Mouse (Mus musculus) c-Kit-positive CD71-negative TER-119-negative erythroid progenitor cells, embryonic 14.5 days (primary cell): ENCODE measurements at regions not wholly inside any gene's neighbourhood (a gene's known extent, or its start where the extent isn't known, plus 50 kb on each side); places are given as distances from the start of the nearest gene placed in this dataset.
"Not testable (repeated sequence)": the region's sequence is repeated elsewhere in the genome, so short reads cannot be mapped to it uniquely, and the experiment has no call there.

Experiments
- DNase-seq: peaks from one replicate; pipeline ENCODE4 v3.0.0-alpha.2; 2013; ENCODE audit warnings: low read depth

GRCm38 (mm10) chr12:28922236-28922635 is 170.6 kb downstream of the Eipr1 start:
- DNase-seq: no peak

GRCm38 (mm10) chr12:28925206-28925605 is 173.6 kb downstream of the Eipr1 start:
- DNase-seq: no peak

DNA sequence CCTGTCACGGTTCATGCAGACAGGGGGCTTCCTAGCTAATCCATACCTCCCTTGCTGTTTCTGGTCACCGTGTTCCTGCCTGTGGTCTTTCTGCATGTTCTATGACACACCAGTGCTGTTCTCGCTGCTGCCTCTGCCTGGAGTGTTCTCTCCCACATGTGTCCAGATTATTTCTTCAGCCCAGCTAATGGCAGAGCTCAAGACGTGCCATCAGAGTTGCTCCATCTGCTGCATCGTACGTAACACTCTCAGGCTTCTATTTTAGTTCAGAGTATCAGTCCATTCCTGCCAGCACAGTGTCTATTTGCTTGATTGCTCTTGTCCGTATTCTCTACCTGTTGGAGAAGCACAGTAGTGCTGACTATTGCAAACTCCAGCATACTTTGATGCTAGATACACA is 188.3 kb downstream of the Eipr1 start:
- no peak for DNase-seq

GRCm38 (mm10) chr12:28948889-28949288 is 197.3 kb downstream of the Eipr1 start:
- no peak for DNase-seq

DNA sequence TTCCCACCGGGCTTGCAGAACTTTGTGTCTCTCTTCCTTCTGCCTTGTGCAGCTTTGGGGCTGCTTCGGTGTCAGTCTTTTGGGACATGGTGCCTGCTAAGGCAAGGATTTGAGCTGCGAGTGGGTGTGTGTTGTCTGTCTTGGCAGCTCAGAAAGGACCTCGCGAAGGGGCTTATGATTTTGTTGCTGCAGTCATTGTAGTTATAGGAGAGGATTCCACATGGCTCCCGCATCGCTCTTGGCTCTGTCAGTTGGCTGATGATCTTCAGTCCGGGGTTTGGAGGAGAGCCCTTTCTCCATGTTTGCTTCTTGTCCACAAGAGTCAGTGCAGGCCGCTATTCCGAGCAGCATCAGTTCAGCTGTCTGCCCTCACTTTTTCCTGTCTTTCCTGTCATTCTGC is 197.7 kb downstream of the Eipr1 start:
- DNase-seq: no peak

- no peak for DNase-seq
Observed at GRCm38 (mm10) chr12:28957155-28957554, 205.6 kb downstream of the Eipr1 start.

GRCm38 (mm10) chr12:28958661-28959060 is 207.1 kb downstream of the Eipr1 start:
- DNase-seq: no peak

GRCm38 (mm10) chr12:28969671-28970379 is 218.2 kb downstream of the Eipr1 start:
- DNase-seq: no peak

GRCm38 (mm10) chr12:28974571-28975041 is 223.0 kb downstream of the Eipr1 start:
- DNase-seq: no peak

- DNase-seq: no peak
Observed at GRCm38 (mm10) chr12:28975249-28975648, 223.6 kb downstream of the Eipr1 start.

DNA sequence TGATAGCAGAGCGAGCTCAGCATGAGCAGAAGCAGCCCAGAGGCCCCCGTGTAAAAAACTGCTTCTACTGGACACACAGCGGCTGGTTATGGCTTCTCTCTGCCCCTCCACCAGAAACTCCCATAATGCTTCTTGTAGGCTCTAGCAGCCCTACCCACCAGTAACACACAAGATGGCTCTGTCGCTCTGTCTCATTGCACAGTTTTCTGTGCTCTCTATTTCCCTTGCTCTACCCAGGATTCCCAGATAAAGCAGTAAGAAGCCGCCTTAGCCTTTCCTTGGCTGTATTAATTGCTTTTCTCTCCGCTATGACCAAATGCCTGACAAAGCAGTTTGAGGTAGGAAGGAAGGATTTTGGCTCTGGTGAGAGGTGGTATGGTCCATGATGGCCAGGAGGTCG is 228.1 kb downstream of the Eipr1 start:
- DNase-seq: no peak

- no peak for DNase-seq
Observed at GRCm38 (mm10) chr12:28986214-28986613, 234.6 kb downstream of the Eipr1 start.

- DNase-seq: no peak
Observed at GRCm38 (mm10) chr12:28997474-28998192, 246.0 kb downstream of the Eipr1 start.

- no peak for DNase-seq
Observed at GRCm38 (mm10) chr12:28999963-29000451, 248.4 kb downstream of the Eipr1 start.

DNA sequence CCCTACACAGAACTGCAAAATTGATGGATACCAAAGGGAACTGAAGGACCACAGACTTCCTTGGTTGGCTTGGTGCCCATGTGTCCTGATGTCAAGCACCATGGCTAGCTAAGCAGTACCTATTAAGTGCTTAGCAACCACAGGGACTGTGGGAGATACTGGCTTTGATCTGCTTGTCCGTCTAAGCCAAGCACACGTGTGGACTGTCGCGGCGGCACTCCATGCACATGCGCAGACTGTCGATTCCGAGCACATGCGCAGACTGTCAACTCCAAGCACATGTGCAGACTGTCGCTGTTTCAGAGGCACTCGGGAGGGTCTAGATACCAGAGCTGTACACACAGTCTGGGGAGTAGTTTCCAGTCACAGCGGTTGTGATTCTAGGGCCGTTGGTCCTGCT is 252.9 kb downstream of the Eipr1 start:
- DNase-seq: no peak

- DNase-seq: no peak
Observed at GRCm38 (mm10) chr12:29014601-29015000, 263.0 kb downstream of the Eipr1 start.

- no peak for DNase-seq
Observed at GRCm38 (mm10) chr12:29015200-29015862, 263.7 kb downstream of the Eipr1 start.

DNA sequence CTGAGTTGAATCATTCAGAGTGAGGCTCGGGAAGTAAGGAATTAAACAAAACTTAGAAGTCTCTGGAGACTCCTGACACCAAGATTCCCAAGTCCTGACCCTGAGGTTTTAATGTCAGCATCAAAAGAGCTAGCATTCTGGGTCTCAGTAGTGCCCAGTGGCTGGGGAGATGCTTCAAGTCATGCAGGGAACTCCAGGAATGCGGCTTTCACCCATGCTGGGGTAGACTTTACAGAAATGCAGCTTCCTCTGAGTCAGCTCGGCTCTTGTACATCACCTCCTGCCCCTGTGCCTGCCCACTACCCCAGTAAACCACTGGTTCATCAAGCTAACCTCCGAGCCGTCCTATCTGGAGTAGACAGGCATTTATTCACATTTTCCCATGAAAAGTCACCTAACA is 269.5 kb downstream of the Eipr1 start:
- no peak for DNase-seq

- DNase-seq: no peak
Observed at GRCm38 (mm10) chr12:29028171-29028570, 276.6 kb downstream of the Eipr1 start.

DNA sequence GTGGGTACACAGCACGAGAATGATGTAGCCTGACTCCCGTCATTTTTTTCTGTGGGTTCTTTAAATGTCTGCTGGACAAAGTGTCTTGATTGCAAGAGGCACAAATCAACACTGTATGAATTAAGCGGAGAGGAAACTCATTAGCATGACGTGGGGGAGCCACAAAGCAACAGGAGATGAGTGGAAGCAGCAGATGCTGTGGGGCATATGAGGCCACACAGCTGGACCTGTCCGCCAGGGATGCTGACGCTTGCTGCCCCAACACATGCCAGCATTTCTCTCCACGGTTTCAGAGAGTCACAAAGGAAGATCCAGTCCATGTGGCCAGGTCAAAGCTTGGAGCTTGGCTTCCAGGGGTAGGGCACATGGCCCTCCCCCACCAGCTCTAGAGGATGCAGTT is 277.9 kb downstream of the Eipr1 start:
- no peak for DNase-seq

- DNase-seq: no peak
Observed at GRCm38 (mm10) chr12:29046009-29046408, 294.4 kb downstream of the Eipr1 start.

DNA sequence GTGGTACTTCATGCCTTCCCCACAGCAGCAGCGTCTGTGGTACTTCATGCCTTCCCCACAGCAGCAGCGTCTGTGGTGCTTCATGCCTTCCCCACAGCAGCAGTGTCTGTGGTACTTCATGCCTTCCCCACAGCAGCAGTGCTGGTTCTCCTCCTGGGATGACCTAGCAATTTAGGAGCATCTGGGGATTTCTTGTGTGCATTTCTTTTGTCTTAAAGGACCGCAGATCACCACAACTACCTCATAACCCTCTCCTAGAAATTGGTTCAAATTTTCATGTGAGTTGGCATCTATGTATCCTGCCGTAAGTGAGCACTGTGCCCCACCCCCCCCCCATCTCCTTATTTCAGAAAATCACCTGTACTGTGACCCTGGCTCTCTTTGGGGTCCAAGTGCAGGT is 297.0 kb downstream of the Eipr1 start:
- DNase-seq: not testable (repeated sequence)

- no peak for DNase-seq
Observed at GRCm38 (mm10) chr12:29049105-29049511, 297.5 kb downstream of the Eipr1 start.
